Comparison of ENCODE assay signal across 18 mouse cellular contexts in genomic region chr9:86857626-86858025, GRCm38 (mm10). TPM values are rescaled to one million over a fixed set of nuclear protein-coding genes. Genes with fewer than 3 reads are reported as not detected.
"Had no signal": no experiment of that assay in that cellular context is flagged by ENCODE, and none has a peak within 500 bp of the region (broad histone marks: within the 10 kb centered on the region; RNA-seq: fewer than 3 reads in every experiment).

No protein-coding gene starts in this region.

- H3K4me3 ChIP-seq: liver, embryonic 12.5 days; midbrain, embryonic 10.5 days; myocyte; neural tube, embryonic 13.5 days; neural tube, embryonic 15.5 days; stomach, embryonic 15.5 days had no signal

- H3K4me1 ChIP-seq: liver, embryonic 12.5 days; midbrain, embryonic 10.5 days; neural tube, embryonic 13.5 days; neural tube, embryonic 15.5 days; stomach, embryonic 15.5 days had no signal

- H3K27ac ChIP-seq: liver, embryonic 12.5 days; liver, embryonic 14.5 days; midbrain, embryonic 10.5 days; neural tube, embryonic 13.5 days; neural tube, embryonic 15.5 days; stomach, embryonic 15.5 days; stomach, postnatal 0 days had no signal

- DNase-seq: lung, adult 18-20 months; lung, embryonic 14.5 days; lung, postnatal 10 days; lung, postnatal 4 days; midbrain, embryonic 14.5 days; thymus, adult 18-20 months; thymus, postnatal 25 days; thymus, postnatal 4 days had no signal

RNA-seq across cellular contexts. Expression of gene Snap91, which starts 22.8 kb away (rescaled TPM):
- total RNA-seq: megakaryocyte, adult 5-6 weeks; megakaryocyte-erythroid progenitor cell, adult 5-6 weeks had no signal
- polyA plus RNA-seq: myocyte had no signal
